Mouse (Mus musculus) brain, embryonic 14.5 days (tissue): ENCODE data around the gene Slc39a13. TPM values are rescaled to one million over a fixed set of nuclear protein-coding genes. Genes with fewer than 3 reads are reported as not detected.

Source experiments
- DNase-seq: peaks from one replicate; pipeline ENCODE4 v3.0.0-alpha.2; 2011; ENCODE audit warnings: low read depth
- CTCF ChIP-seq: fragments of 200-500 bp; IDR thresholded peaks from 2 replicates; pipeline ENCODE4 v1.5.1; 2012; ENCODE audit warnings: inconsistent platforms, mild to moderate bottlenecking, moderate library complexity, borderline replicate concordance; ENCODE audit not compliant: insufficient read depth, insufficient read length; ENCODE audit errors: extremely low read depth
- POLR2A ChIP-seq: fragments of 200-500 bp; IDR thresholded peaks from 2 replicates; pipeline ENCODE4 v1.6.1; 2012; ENCODE audit warnings: mild to moderate bottlenecking, inconsistent platforms, borderline replicate concordance; ENCODE audit not compliant: poor library complexity, insufficient read depth, insufficient read length, severe bottlenecking; ENCODE audit errors: extremely low read depth
- polyA plus RNA-seq: library from polyadenylated mRNA; depleted of rRNA; stranded (reverse); fragments of >200 nt; gene quantifications from 2 replicates; pipeline ENCODE4 v1.2.3, GENCODE M21; 2012

Gene Slc39a13
- polyA plus RNA-seq, 1 experiment: 50.7 TPM

- TF ChIP-seq CTCF (no peak), POLR2A (no peak)
Observed at GRCm38 (mm10) chr2:91069306-91070000, 764 bp downstream of the Slc39a13 start.

GRCm38 (mm10) chr2:91068872-91069165, 1.4 kb downstream of the Slc39a13 start:
- no peak for TF ChIP-seq POLR2A
- no peak for TF ChIP-seq CTCF
- DNase-seq: no peak

More at GRCm38 (mm10) chr2:91069306-91070000, 764 bp downstream of the Slc39a13 start:
- peak; percentile 15 for DNase-seq

GRCm38 (mm10) chr2:91068162-91068871, 1.9 kb downstream of the Slc39a13 start:
- no peak for DNase-seq
- no peak for TF ChIP-seq CTCF
- no peak for TF ChIP-seq POLR2A

- no peak for DNase-seq
Observed at GRCm38 (mm10) chr2:91066455-91066854, 3.8 kb downstream of the Slc39a13 start.

GRCm38 (mm10) chr2:91065544-91065943, 4.7 kb downstream of the Slc39a13 start:
- TF ChIP-seq POLR2A (no peak), CTCF (peak; percentile 68)
- peak; percentile 63 for DNase-seq

More at GRCm38 (mm10) chr2:91066455-91066854, 3.8 kb downstream of the Slc39a13 start:
- TF ChIP-seq CTCF: no peak
- TF ChIP-seq POLR2A: no peak

- no peak for DNase-seq
- TF ChIP-seq POLR2A: no peak
- TF ChIP-seq CTCF: no peak; the same call in 1 of the 2 replicates
Observed at GRCm38 (mm10) chr2:91064211-91064610, 6.0 kb downstream of the Slc39a13 start.

- TF ChIP-seq CTCF: no peak
- no peak for TF ChIP-seq POLR2A
- DNase-seq: no peak
Observed at GRCm38 (mm10) chr2:91062779-91063606, 7.2 kb downstream of the Slc39a13 start.

- TF ChIP-seq CTCF (no peak), POLR2A (no peak)
- no peak for DNase-seq
Observed at GRCm38 (mm10) chr2:91061849-91062481, 8.3 kb downstream of the Slc39a13 start.

GRCm38 (mm10) chr2:91060544-91061355, 9.5 kb downstream of the Slc39a13 start:
- DNase-seq: peak; percentile 66
- TF ChIP-seq CTCF (peak; percentile 59; the same call in 1 of the 2 replicates), POLR2A (no peak)

- TF ChIP-seq CTCF: no peak
- TF ChIP-seq POLR2A: no peak
- no peak for DNase-seq
Observed at GRCm38 (mm10) chr2:91059376-91059775, 10.8 kb downstream of the Slc39a13 start.

GRCm38 (mm10) chr2:91058435-91058834, 11.8 kb downstream of the Slc39a13 start:
- no peak for TF ChIP-seq POLR2A
- TF ChIP-seq CTCF: no peak
- no peak for DNase-seq

- DNase-seq: peak; percentile 98
- TF ChIP-seq CTCF (no peak), POLR2A (peak; percentile 50; the same call in 1 of the 2 replicates)
Observed at GRCm38 (mm10) chr2:91053934-91054382, 16.3 kb downstream of the Slc39a13 start, which contains the start of gene Psmc3. Psmc3 (plus strand) TSS chr2:91054009.
